ENCODE assay signal across 24 mouse cellular contexts in genomic region chr17:43399151-43399550, GRCm38 (mm10). TPM values are rescaled to one million over a fixed set of nuclear protein-coding genes. Genes with fewer than 3 reads are reported as not detected.
DNase-seq lines count a peak whose midpoint lies in the region; ATAC-seq and TF ChIP-seq lines count a peak whose summit lies in the region.
"Had no signal": no experiment of that assay in that cellular context is flagged by ENCODE, and none has a peak within 500 bp of the region (broad histone marks: within the 10 kb centered on the region; RNA-seq: fewer than 3 reads in every experiment).

No protein-coding gene starts in this region.

- H3K4me2 ChIP-seq in heart, embryonic 13.5 days: no peak overlapping the region
- no peak overlapping the region for H3K4me2 ChIP-seq in heart, embryonic 12.5 days
- no peak overlapping the region for H3K4me2 ChIP-seq in kidney, postnatal 0 days (ENCODE audit: low read length)
- H3K4me2 ChIP-seq: embryonic facial prominence, embryonic 15.5 days; hindbrain, embryonic 13.5 days; limb, embryonic 15.5 days; lung, embryonic 14.5 days; neural tube, embryonic 15.5 days had no signal

- no peaks in the 10 kb centered on the region for H3K36me3 ChIP-seq in heart, embryonic 13.5 days
- H3K36me3 ChIP-seq in heart, embryonic 12.5 days: no peaks in the 10 kb centered on the region
- no peaks in the 10 kb centered on the region for H3K36me3 ChIP-seq in kidney, postnatal 0 days (ENCODE audit: insufficient read depth, low read length)
- H3K36me3 ChIP-seq: embryonic facial prominence, embryonic 15.5 days; hindbrain, embryonic 13.5 days; limb, embryonic 15.5 days; neural tube, embryonic 15.5 days had no signal

- peak; percentile 31 for DNase-seq in embryo, embryonic 10.5 days (ENCODE audit: low spot score)
- DNase-seq in embryo, embryonic 10 days (ENCODE audit: low spot score): no peak
- DNase-seq in kidney, postnatal 0 days (ENCODE audit: low spot score): peak; percentile 35
- DNase-seq in kidney, postnatal 4 days: no peak
- DNase-seq in R1 (ENCODE audit: low read depth, low spot score): peak; percentile 53
- no peak for DNase-seq in thymus, postnatal 14 days
- DNase-seq: adrenal gland, adult 2 months; cerebellum, adult 11-12 months; cerebellum, postnatal 14 days; gastrocnemius, postnatal 10 days; left cerebral cortex, postnatal 4 days; lung, embryonic 14.5 days; lung, postnatal 4 days; right cerebral cortex, postnatal 25 days had no signal

- H3K27me3 ChIP-seq in heart, embryonic 13.5 days (replicated peaks): 0 out of 2 replicates have a peak, but pooled peaks cover 3% of the 10 kb centered on the region
- H3K27me3 ChIP-seq in heart, embryonic 12.5 days (replicated peaks): no peaks in the 10 kb centered on the region
- no peaks in the 10 kb centered on the region for H3K27me3 ChIP-seq in kidney, postnatal 0 days (ENCODE audit: insufficient read depth, low read length)
- H3K27me3 ChIP-seq: embryonic facial prominence, embryonic 15.5 days; hindbrain, embryonic 13.5 days; limb, embryonic 15.5 days; neural tube, embryonic 15.5 days had no signal

- WGBS in heart, embryonic 13.5 days: 60% methylated on average over 3 of the region's 3 CpGs
- 58% methylated on average over 3 of the region's 3 CpGs for WGBS in heart, embryonic 12.5 days
- WGBS in kidney, postnatal 0 days: 52% methylated on average over 3 of the region's 3 CpGs

- no peak for TF ChIP-seq CTCF in kidney, postnatal 0 days (IDR thresholded peaks at IDR 0.05; ENCODE audit: low read depth)

- no peak for ATAC-seq in heart, embryonic 13.5 days (ENCODE audit: extremely low read depth, insufficient number of reproducible peaks, low FRiP score, low TSS enrichment)
- no peak for ATAC-seq in heart, embryonic 12.5 days (ENCODE audit: insufficient number of reproducible peaks, low FRiP score)
- no peak for ATAC-seq in kidney, postnatal 0 days (replicated peaks; ENCODE audit: low FRiP score, low read depth)
- ATAC-seq: forebrain, embryonic 14.5 days; inflammation-experienced regulatory T-cells, adult 6 months had no signal

- H3K27ac ChIP-seq in heart, embryonic 13.5 days (replicated peaks): 0 out of 2 replicates have a peak overlapping the region, but pooled peaks have one; percentile 37
- H3K27ac ChIP-seq in heart, embryonic 12.5 days (ENCODE audit: poor library complexity, severe bottlenecking): no peak overlapping the region
- H3K27ac ChIP-seq in kidney, postnatal 0 days: no peak overlapping the region
- H3K27ac ChIP-seq: embryonic facial prominence, embryonic 15.5 days; hindbrain, embryonic 13.5 days; left cerebral cortex, adult 2 months; limb, embryonic 15.5 days; liver, embryonic 14.5 days; neural tube, embryonic 15.5 days had no signal

- no peaks in the 10 kb centered on the region for H3K9me3 ChIP-seq in heart, embryonic 13.5 days
- no peaks in the 10 kb centered on the region for H3K9me3 ChIP-seq in heart, embryonic 12.5 days (replicated peaks)
- no peaks in the 10 kb centered on the region for H3K9me3 ChIP-seq in kidney, postnatal 0 days (replicated peaks; ENCODE audit: low read length)
- H3K9me3 ChIP-seq: embryonic facial prominence, embryonic 15.5 days; hindbrain, embryonic 13.5 days; limb, embryonic 15.5 days; neural tube, embryonic 15.5 days had no signal

- peaks cover 36% of the 10 kb centered on the region for H3K4me1 ChIP-seq in heart, embryonic 13.5 days
- peaks cover 34% of the 10 kb centered on the region for H3K4me1 ChIP-seq in heart, embryonic 12.5 days (replicated peaks)
- peaks cover 11% of the 10 kb centered on the region for H3K4me1 ChIP-seq in kidney, postnatal 0 days (replicated peaks; ENCODE audit: insufficient read depth, low read length)
- H3K4me1 ChIP-seq: embryonic facial prominence, embryonic 15.5 days; hindbrain, embryonic 13.5 days; limb, embryonic 15.5 days; neural tube, embryonic 15.5 days had no signal

- H3K4me3 ChIP-seq in heart, embryonic 13.5 days: no peak overlapping the region
- no peak overlapping the region for H3K4me3 ChIP-seq in heart, embryonic 12.5 days
- H3K4me3 ChIP-seq in kidney, postnatal 0 days (replicated peaks; ENCODE audit: low read depth, low read length): no peak overlapping the region
- H3K4me3 ChIP-seq: embryonic facial prominence, embryonic 15.5 days; hindbrain, embryonic 13.5 days; left cerebral cortex, adult 2 months; limb, embryonic 15.5 days; neural tube, embryonic 15.5 days had no signal

- H3K9ac ChIP-seq in heart, embryonic 13.5 days: no peak overlapping the region
- no peak overlapping the region for H3K9ac ChIP-seq in heart, embryonic 12.5 days
- H3K9ac ChIP-seq in kidney, postnatal 0 days (ENCODE audit: low read depth, low read length): no peak overlapping the region
- H3K9ac ChIP-seq: embryonic facial prominence, embryonic 15.5 days; hindbrain, embryonic 13.5 days; limb, embryonic 15.5 days; liver, embryonic 14.5 days; lung, embryonic 14.5 days; neural tube, embryonic 15.5 days had no signal

RNA-seq across cellular contexts. Expression of gene Adgrf5, which starts 38.9 kb away (rescaled TPM):
- polyA plus RNA-seq in heart, embryonic 13.5 days (2015; fragmentation: Nextera tagmentation; extraction: Ambion mirVana): 17.4 and 18.7 TPM in 2 replicates
- polyA plus RNA-seq in heart, embryonic 12.5 days (2016; fragmentation: Nextera tagmentation; extraction: Ambion mirVana): 21.1 and 23.9 TPM in 2 replicates
- 15.4 and 17.3 TPM in 2 replicates for polyA plus RNA-seq in kidney, postnatal 0 days (2015; fragmentation: Nextera tagmentation; extraction: Ambion mirVana)
- polyA plus RNA-seq: inflammation-experienced regulatory T-cells, adult 6 months had no signal

Comparison
In these comparisons a context has a peak if more than half of its experiments do, and no peak if none do; other contexts are left out.
1. DNase-seq: peak in embryo, embryonic 10.5 days (single experiment), kidney, postnatal 0 days (single experiment) and R1 (single experiment); none in embryo, embryonic 10 days (single experiment), kidney, postnatal 4 days (0 of 2) and thymus, postnatal 14 days (single experiment).